Mouse (Mus musculus): ENCODE data around the gene Gpatch2.

Gene Gpatch2

GRCm38 (mm10) chr1:187244734-187245133 lies 29.4 kb downstream of the Gpatch2 start:
- no peak for DNase-seq (ENCODE audit: low spot score)

- DNase-seq (ENCODE audit: low spot score) = no peak
These were observed 35.5 kb downstream of the Gpatch2 start for GRCm38 (mm10) chr1:187250741-187251262.

DNA sequence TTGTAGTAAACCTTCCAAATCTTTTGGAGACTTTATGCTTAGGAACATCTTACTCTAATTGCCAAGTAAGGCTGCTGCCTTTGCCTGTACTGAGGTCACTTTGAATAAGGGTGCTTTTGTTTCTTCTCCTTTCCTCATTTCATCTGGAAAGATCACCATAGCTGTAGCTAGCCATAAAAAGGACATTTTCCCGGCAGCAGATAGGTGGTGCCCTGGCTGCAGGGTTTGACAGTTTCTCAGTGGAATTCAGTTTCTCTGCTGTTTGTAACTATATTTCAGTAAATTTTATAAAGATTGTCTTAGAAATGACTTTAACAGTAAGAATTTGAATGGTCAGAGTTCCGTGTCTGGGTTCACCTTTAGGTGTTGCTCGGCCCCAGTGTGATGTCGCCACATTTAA lies 43.4 kb downstream of the Gpatch2 start:
- no peak for DNase-seq (ENCODE audit: low spot score)

DNA sequence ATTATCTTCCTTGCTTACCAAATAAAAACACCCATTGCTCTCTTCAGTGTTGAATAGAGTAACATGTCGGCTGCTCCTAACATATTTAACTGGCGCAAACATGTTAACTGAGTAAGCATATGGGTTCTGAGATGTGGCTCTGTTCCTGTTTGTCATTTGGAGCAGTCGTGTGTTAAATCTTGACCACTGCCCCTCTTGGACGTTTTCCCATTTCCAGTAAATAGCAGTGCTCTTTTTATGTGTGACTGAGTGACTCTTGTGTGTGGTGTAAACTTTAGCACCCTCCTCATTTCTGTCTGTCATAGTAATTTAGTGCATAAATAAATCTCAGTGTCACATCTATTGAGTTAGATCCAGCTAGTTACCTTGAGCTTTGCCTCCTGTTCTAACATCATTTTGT lies 52.3 kb downstream of the Gpatch2 start:
- no peak for DNase-seq (ENCODE audit: low spot score)

- DNase-seq (ENCODE audit: low spot score) = no peak
These were observed 55.3 kb downstream of the Gpatch2 start for GRCm38 (mm10) chr1:187270318-187271247.

DNA sequence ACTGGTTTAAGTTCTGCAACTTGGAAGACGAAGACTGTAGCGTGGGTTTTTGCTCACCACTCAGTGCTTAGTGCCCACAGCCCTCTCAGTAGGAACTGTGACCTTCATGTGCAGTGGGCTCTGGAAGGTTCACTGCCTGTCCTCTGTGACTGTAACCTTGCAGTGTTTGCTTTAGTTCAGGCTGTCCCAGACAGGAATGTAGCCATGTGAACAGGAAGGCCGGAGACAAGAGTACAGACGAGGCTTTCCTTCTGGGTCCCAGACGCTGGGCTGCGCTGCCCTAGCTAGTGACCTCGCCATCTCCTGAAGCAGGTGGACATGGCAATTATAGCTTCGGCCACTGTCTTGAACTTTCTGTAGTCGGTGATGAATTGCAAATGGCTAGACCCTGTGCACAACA lies 62.0 kb downstream of the Gpatch2 start:
- DNase-seq (ENCODE audit: low spot score) = peak; percentile 23

DNA sequence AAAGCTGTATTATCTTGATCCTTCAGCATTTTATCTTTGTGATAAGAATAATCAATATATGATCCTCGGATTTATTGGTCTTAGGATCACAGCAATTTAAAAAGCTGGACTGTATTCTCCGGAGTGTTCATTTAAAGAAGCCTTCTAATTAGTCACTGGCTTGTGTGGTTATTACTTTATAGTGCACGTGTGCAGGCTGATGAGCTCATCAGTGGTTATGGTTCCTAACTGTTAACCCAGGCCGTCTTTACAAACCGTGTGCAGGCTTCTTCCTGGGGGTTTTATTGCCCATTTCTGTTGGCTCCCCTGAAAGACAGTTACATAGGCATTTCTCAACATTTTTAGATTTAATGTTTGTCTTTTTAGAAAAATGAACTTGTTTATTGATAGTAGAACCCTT lies 63.2 kb downstream of the Gpatch2 start:
- DNase-seq (ENCODE audit: low spot score) = no peak

DNA sequence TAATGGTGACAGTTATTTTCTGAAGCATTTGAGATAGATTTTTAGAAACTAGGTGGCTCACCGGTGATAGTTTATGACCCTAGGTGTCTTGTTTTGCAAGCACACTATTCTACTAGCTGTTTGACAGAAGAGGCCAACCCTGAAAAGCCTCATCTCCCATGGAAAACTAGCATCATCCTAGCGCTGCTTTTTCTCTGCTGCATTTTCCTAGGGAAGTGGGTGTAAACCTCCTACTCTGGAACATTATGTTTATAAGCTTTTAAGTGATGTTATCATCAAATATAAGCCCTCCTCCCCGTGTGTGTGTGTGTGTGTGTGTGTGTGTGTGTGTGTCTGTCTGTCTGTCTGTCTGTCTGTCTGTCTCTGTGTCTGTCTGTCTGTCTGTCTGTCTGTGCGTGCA lies 64.5 kb downstream of the Gpatch2 start:
- DNase-seq (ENCODE audit: low spot score) = no peak

GRCm38 (mm10) chr1:187282321-187282720 lies 67.0 kb downstream of the Gpatch2 start:
- no peak for DNase-seq (ENCODE audit: low spot score)

GRCm38 (mm10) chr1:187282804-187283203 lies 67.5 kb downstream of the Gpatch2 start:
- no peak for DNase-seq (ENCODE audit: low spot score)

- DNase-seq (ENCODE audit: low spot score) = no peak
These were observed 70.4 kb downstream of the Gpatch2 start for GRCm38 (mm10) chr1:187285735-187286134.

DNA sequence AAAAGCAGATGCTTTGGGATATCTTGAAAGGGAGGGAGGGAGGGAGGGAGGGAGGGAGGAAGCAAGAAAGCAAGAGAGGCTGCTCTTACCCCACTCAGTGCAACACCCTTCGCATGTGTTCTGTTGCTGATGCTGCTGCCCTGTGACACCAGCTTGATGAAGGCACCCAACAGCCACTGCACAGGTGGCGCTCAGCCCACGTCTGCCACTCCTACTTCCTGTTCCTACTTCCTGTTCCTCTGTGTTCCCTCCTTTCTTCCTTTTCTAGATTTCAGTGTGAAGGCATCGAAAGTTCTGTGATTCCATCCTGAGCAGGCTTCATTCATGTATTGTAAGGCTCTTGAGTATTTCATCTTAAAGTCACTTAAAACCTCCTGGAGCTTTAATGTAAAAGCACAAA lies 71.1 kb downstream of the Gpatch2 start:
- no peak for DNase-seq (ENCODE audit: low spot score)

GRCm38 (mm10) chr1:187286924-187287323 lies 71.6 kb downstream of the Gpatch2 start:
- DNase-seq (ENCODE audit: low spot score) = no peak

DNA sequence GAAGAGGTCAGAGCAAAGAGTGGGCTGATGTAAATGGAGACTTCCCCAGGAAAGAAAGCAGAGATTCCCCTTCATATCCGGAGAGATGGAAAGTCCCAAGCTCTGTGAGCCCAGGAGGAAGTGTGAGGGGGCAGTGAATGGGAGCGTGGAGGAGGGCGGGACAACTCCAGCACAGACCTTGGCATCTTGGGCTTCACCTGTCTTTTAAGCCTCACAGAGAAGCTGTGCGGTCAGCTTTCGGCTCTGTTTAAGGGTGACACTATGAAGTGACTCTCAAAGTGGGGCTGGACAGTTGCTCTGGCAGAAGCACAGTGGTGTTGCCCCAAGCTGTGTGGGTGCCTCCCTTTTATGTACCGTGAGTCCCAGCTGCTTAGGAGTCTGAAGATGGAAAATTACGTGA lies 74.9 kb downstream of the Gpatch2 start:
- DNase-seq (ENCODE audit: low spot score) = no peak

DNA sequence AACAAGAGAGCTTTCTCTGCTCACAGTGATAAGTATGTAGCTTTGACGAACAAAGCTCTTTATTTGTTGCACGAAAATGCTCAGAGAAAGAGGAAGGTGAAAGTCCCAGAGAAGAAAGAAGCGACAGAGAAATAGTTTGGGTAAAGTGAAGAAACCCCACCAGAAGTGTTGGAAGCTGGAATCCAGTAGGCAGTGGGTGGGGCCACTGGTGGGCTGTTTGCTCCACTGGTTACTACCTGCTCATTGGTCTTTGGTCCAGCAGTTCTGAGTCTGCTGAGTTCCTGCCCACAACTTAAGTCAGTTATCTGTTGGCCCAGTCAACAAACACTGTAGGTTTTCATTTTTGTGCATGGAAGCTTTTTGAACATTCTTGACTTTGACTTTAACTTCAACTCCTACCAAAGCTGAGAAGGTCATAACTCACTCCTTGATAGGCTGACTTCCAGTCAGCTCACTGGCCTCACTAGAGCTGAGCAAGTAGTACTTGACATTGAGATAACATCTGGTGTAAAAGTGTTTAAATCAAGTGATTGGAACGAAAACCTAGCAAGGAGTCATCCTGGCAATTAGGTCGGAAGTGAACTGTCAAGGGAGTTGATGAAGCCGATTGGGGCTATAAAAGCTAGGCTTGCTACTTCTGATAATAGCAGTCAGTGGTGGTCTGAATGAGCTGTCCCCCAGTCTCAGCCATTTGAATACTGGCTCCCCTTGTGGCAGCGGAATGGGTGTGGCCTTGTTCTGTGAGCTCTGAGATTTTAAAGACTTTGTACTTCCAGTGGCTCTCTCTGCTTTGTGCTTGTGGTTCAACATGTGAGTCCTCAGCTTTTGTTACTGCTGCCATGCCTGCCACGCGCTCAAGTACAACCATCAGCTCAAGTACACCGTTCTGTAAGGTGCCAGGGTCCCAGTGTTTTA lies 76.4 kb downstream of the Gpatch2 start:
- no peak for DNase-seq (ENCODE audit: low spot score)

GRCm38 (mm10) chr1:187292395-187292749 lies 77.1 kb downstream of the Gpatch2 start:
- DNase-seq (ENCODE audit: low spot score) = no peak

DNA sequence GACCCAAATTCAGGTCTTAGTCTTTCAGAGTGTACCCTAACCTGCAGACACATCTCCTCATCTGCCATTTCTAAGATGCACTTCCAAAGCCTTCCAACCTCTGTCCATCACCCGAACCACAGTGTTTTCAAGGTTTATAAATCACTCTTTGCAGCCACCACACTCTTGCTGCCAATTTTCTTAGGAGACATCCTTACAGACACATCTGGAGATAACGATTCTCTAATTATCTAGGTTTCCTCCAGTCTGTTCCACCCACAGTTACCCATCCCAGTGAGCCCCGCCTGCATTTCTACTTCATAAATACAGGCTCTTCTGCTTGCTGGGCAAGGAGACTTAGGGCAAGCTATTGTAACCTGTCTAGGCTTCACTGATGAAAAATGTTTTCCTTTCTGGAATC lies 77.9 kb downstream of the Gpatch2 start:
- no peak for DNase-seq (ENCODE audit: low spot score)

DNA sequence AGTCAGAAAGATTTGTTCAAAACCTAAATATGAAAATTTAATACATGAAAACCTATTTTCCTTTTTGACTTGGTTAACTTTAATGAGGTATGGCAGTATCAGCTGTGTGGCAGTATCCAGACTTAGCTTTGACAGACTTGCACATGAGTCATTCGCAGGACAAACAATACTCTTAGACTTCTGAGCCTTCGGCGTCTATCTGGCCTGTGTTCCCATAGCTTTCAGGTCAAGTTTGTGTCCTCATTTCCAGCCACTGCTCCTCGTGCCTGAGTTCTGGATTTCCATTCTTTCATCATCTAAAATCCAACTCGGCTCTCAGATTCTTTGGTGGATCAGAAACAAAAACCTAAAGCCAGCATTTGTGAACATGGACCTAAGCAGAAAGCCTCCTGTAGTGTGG lies 79.2 kb downstream of the Gpatch2 start:
- DNase-seq (ENCODE audit: low spot score) = no peak

DNA sequence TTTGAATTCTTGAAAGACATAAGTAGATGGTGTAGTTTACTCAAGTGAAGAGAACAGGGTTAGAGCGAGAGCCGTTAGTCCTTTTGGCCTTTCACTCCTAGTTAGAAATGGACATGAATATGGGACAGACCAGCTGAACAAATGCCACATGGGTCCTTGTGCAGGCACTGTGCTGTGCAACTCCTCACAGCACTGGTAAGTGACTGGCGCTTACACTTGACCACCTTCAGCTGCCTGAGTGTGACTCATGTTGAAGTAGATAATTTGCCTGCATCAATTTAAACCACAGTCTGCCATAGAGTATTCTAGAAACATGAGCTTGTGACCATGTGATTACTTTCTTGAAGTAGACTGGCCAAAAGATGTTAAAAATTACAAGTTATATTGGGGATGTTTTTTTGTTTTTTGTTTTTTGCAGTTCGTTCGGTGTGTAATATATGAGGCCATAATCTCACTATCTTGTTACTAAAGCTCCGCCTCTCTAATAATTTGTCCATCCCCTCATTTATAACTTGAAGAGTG lies 79.8 kb downstream of the Gpatch2 start:
- no peak for DNase-seq (ENCODE audit: low spot score)

DNA sequence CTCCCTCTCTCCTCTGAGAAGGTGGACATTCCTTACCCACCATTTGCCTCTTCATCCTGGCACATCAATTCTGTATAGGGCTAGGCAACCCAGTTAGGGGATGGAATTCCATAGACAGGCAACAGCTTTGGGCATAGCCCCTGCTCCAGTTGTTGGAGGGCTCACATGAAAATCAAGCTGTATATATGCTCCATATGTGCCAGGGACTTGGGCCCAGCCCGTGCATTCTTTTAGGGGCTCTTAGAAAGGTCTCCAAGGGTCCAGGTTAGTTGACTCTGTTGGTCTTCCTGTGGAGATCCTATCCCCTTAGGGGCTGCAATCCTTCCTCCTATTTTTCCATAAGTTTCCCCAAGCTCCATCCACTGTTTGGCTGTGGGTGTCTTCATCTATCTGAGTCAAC lies 80.4 kb downstream of the Gpatch2 start:
- no peak for DNase-seq (ENCODE audit: low spot score)

DNA sequence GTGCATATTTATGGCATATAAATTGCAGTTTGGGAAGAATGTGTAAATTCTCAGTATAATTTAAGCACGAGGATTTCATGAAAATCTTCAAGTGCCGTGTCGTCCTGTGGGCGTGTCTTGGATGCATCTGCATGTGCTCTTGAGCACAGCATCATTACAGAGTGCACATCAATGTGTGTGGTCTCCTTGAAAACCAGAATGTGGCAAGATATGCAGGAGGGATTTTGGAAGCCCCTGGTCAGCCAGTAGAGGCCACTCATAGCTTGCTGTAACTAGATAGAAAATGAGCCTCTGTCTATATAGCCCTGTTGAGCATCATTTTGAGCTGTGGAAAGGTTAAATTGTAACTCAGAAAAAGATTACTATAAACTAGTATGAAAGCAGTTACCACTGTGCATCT lies 83.9 kb downstream of the Gpatch2 start:
- peak; percentile 25 for DNase-seq (ENCODE audit: low spot score)

- peak; percentile 15 for DNase-seq (ENCODE audit: low spot score)
These were observed 85.3 kb downstream of the Gpatch2 start for GRCm38 (mm10) chr1:187300626-187301025.

- no peak for DNase-seq (ENCODE audit: low spot score)
These were observed 87.9 kb downstream of the Gpatch2 start for GRCm38 (mm10) chr1:187303221-187303620.
